Mouse (Mus musculus) skeletal muscle tissue, adult 2 months (tissue): ENCODE results near the gene Smagp.
"Not testable (repeated sequence)": the region's sequence is repeated elsewhere in the genome, so short reads cannot be mapped to it uniquely, and the experiment has no call there.

Source experiments
- DNase-seq: peaks from one replicate; pipeline ENCODE4 v3.0.0-alpha.2; 2012; ENCODE audit warnings: low read depth, low spot score

Gene Smagp

GRCm38 (mm10) chr15:100627287-100627686 is 9.5 kb downstream of the Smagp start:
- no peak for DNase-seq

- DNase-seq = no peak
Observed at GRCm38 (mm10) chr15:100624435-100624834, 12.3 kb downstream of the Smagp start.

- no peak for DNase-seq
Observed at GRCm38 (mm10) chr15:100623754-100624153, 13.0 kb downstream of the Smagp start.

- DNase-seq = no peak
Observed at GRCm38 (mm10) chr15:100622164-100622563, 14.6 kb downstream of the Smagp start.

GRCm38 (mm10) chr15:100621671-100622070 is 15.1 kb downstream of the Smagp start:
- DNase-seq = not testable (repeated sequence)

- no peak for DNase-seq
Observed at GRCm38 (mm10) chr15:100619200-100619599, 17.5 kb downstream of the Smagp start.

- no peak for DNase-seq
Observed at GRCm38 (mm10) chr15:100616221-100616620, 20.5 kb downstream of the Smagp start.

- peak; percentile 93 for DNase-seq
Observed at GRCm38 (mm10) chr15:100615825-100616220, 20.9 kb downstream of the Smagp start.

- peak; percentile 98 for DNase-seq
Observed at GRCm38 (mm10) chr15:100614996-100615824, 21.5 kb downstream of the Smagp start, which contains the start of gene Dazap2. Dazap2 (plus strand) TSS chr15:100615349.

- no peak for DNase-seq
Observed at GRCm38 (mm10) chr15:100614218-100614995, 22.3 kb downstream of the Smagp start.

- peak; percentile 68 for DNase-seq
Observed at GRCm38 (mm10) chr15:100613584-100613983, 23.2 kb downstream of the Smagp start.

GRCm38 (mm10) chr15:100612432-100612831 is 24.3 kb downstream of the Smagp start:
- DNase-seq = no peak

GRCm38 (mm10) chr15:100611951-100612350 is 24.8 kb downstream of the Smagp start:
- no peak for DNase-seq

GRCm38 (mm10) chr15:100606677-100607076 is 30.1 kb downstream of the Smagp start:
- not testable (repeated sequence) for DNase-seq

GRCm38 (mm10) chr15:100601669-100602068 is 35.1 kb downstream of the Smagp start:
- DNase-seq = no peak

GRCm38 (mm10) chr15:100600696-100601272 is 36.0 kb downstream of the Smagp start:
- no peak for DNase-seq

- peak; percentile 75 for DNase-seq
Observed at GRCm38 (mm10) chr15:100600047-100600695, 36.6 kb downstream of the Smagp start.

- no peak for DNase-seq
Observed at GRCm38 (mm10) chr15:100599276-100600046, 37.3 kb downstream of the Smagp start, which contains the start of gene Pou6f1. Pou6f1 (minus strand) TSS chr15:100599984.

- DNase-seq = no peak
Observed at GRCm38 (mm10) chr15:100598883-100599275, 37.9 kb downstream of the Smagp start.

- DNase-seq = no peak
Observed at GRCm38 (mm10) chr15:100598287-100598882, 38.4 kb downstream of the Smagp start.
